Comparison of ENCODE assay signal across 21 mouse cellular contexts in the genomic region with DNA sequence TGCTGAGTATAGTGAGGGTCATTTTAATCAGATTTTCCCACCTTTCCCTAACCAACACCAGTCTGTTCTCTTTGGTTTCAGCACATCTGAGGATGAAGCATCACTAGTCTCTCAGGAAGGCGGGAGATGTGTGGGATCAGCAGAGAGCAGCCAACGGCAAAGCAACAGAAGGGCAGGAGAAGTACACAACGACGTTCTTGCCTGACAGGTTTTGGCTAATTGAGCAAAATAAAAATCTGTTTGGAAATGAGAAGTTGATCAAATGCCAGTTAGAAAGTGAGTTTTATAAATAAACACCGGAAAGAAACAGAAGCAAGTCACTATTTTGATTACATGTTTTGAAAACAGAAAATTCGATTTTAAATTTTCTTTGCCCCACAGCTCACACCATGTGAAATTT.
A peak's percentile ranks its signal among the peaks of the same experiment; 100 is the strongest.
DNase-seq lines count a peak whose midpoint lies in the region; ATAC-seq and TF ChIP-seq lines count a peak whose summit lies in the region.
"Had no signal": no experiment of that assay in that cellular context is flagged by ENCODE, and none has a peak within 500 bp of the region (broad histone marks: within the 10 kb centered on the region; RNA-seq: fewer than 3 reads in every experiment).

No protein-coding gene starts in this region.

- TF ChIP-seq CTCF in forebrain, postnatal 0 days (IDR thresholded peaks at IDR 0.05; ENCODE audit: low read depth): no peak
- TF ChIP-seq CTCF in liver, adult 2 months (IDR thresholded peaks at IDR 0.05; ENCODE audit: low read depth, low read length): no peak
- TF ChIP-seq CTCF in liver, postnatal 0 days (IDR thresholded peaks at IDR 0.05; ENCODE audit: low read depth): no peak
- TF ChIP-seq CTCF in brain, embryonic 14.5 days (IDR thresholded peaks at IDR 0.05; ENCODE audit: borderline replicate concordance, extremely low read depth, insufficient read depth, insufficient read length): no peak

- TF ChIP-seq POLR2A in liver, adult 2 months (IDR thresholded peaks at IDR 0.05; ENCODE audit: extremely low read depth, insufficient read depth, low read length): no peak
- TF ChIP-seq POLR2A in brain, embryonic 14.5 days (IDR thresholded peaks at IDR 0.05; ENCODE audit: borderline replicate concordance, extremely low read depth, insufficient read depth, insufficient read length, poor library complexity, severe bottlenecking): no peak

- H3K4me1 ChIP-seq in forebrain, postnatal 0 days (ENCODE audit: insufficient read depth): no peaks in the 10 kb centered on the region
- peaks cover 6% of the 10 kb centered on the region for H3K4me1 ChIP-seq in forebrain, embryonic 10.5 days
- no peaks in the 10 kb centered on the region for H3K4me1 ChIP-seq in liver, adult 2 months (ENCODE audit: control insufficient read depth, insufficient read depth, low read length)
- no peaks in the 10 kb centered on the region for H3K4me1 ChIP-seq in liver, postnatal 0 days (ENCODE audit: insufficient read depth)
- H3K4me1 ChIP-seq in intestine, embryonic 15.5 days (replicated peaks): 0 out of 2 replicates have a peak, but pooled peaks cover 4% of the 10 kb centered on the region
- H3K4me1 ChIP-seq: embryonic facial prominence, embryonic 13.5 days had no signal

- peak; percentile 30 for DNase-seq in forebrain, postnatal 0 days
- no peak for DNase-seq in forebrain, embryonic 10.5 days (ENCODE audit: extremely low spot score, low spot score)
- DNase-seq in liver, adult 2 months (ENCODE audit: extremely low read depth, low read depth, low spot score): peak; percentile 18
- no peak for DNase-seq in liver, postnatal 0 days
- peak; percentile 56 for DNase-seq in brain, embryonic 14.5 days (ENCODE audit: low read depth)
- DNase-seq: adrenal gland, adult 2 months; adrenal gland, postnatal 10 days; adrenal gland, postnatal 25 days; cerebellum, adult 11 months; cerebellum, adult 18-20 months; cerebellum, adult 8-10 months; cerebellum, adult 9-11 months; cerebellum, postnatal 14 days; cerebellum, postnatal 36 days; embryo, embryonic 11 days had no signal

- H3K9ac ChIP-seq in forebrain, postnatal 0 days: no peak overlapping the region
- H3K9ac ChIP-seq in liver, adult 2 months (ENCODE audit: low read depth, low read length): no peak overlapping the region
- no peak overlapping the region for H3K9ac ChIP-seq in liver, postnatal 0 days (replicated peaks)
- no peak overlapping the region for H3K9ac ChIP-seq in intestine, embryonic 15.5 days
- H3K9ac ChIP-seq: embryonic facial prominence, embryonic 13.5 days; embryonic facial prominence, embryonic 15.5 days; forebrain, embryonic 12.5 days; forebrain, embryonic 15.5 days had no signal

- ATAC-seq in forebrain, postnatal 0 days: no peak
- ATAC-seq in liver, postnatal 0 days: no peak
- ATAC-seq in intestine, embryonic 15.5 days: no peak
- ATAC-seq: forebrain, embryonic 15.5 days had no signal

- no peaks in the 10 kb centered on the region for H3K36me3 ChIP-seq in forebrain, postnatal 0 days (ENCODE audit: insufficient read depth)
- no peaks in the 10 kb centered on the region for H3K36me3 ChIP-seq in forebrain, embryonic 10.5 days (replicated peaks)
- H3K36me3 ChIP-seq in liver, adult 2 months (ENCODE audit: control insufficient read depth, insufficient read depth, low read length): no peaks in the 10 kb centered on the region
- H3K36me3 ChIP-seq in liver, postnatal 0 days (replicated peaks; ENCODE audit: insufficient read depth, low read length): no peaks in the 10 kb centered on the region
- H3K36me3 ChIP-seq in intestine, embryonic 15.5 days: no peaks in the 10 kb centered on the region
- H3K36me3 ChIP-seq: embryonic facial prominence, embryonic 13.5 days; embryonic facial prominence, embryonic 15.5 days; forebrain, embryonic 12.5 days; forebrain, embryonic 15.5 days had no signal

- H3K4me3 ChIP-seq in forebrain, postnatal 0 days (ENCODE audit: low read depth, low read length): no peak overlapping the region
- no peak overlapping the region for H3K4me3 ChIP-seq in forebrain, embryonic 10.5 days
- no peak overlapping the region for H3K4me3 ChIP-seq in liver, adult 2 months (ENCODE audit: insufficient read depth, low read depth, low read length)
- H3K4me3 ChIP-seq in liver, postnatal 0 days (ENCODE audit: low read depth, low read length): no peak overlapping the region
- H3K4me3 ChIP-seq in intestine, embryonic 15.5 days (replicated peaks): no peak overlapping the region
- H3K4me3 ChIP-seq: embryonic facial prominence, embryonic 13.5 days; embryonic facial prominence, embryonic 15.5 days; erythroblast, embryonic 14.5 days; forebrain, embryonic 12.5 days; forebrain, embryonic 15.5 days had no signal

- no peak overlapping the region for H3K27ac ChIP-seq in forebrain, postnatal 0 days (ENCODE audit: low read depth, low read length)
- no peak overlapping the region for H3K27ac ChIP-seq in forebrain, embryonic 10.5 days
- no peak overlapping the region for H3K27ac ChIP-seq in liver, adult 2 months (replicated peaks; ENCODE audit: insufficient read depth, low read depth, low read length)
- no peak overlapping the region for H3K27ac ChIP-seq in liver, postnatal 0 days (ENCODE audit: low read depth)
- H3K27ac ChIP-seq in intestine, embryonic 15.5 days: no peak overlapping the region
- H3K27ac ChIP-seq: embryonic facial prominence, embryonic 13.5 days; embryonic facial prominence, embryonic 15.5 days; forebrain, embryonic 12.5 days; forebrain, embryonic 15.5 days had no signal

- no peak for TF ChIP-seq EP300 in liver, postnatal 0 days (IDR thresholded peaks at IDR 0.05; ENCODE audit: low read depth)

- WGBS in forebrain, postnatal 0 days: 48% methylated on average over 6 of the region's 6 CpGs
- 91% methylated on average over 6 of the region's 6 CpGs for WGBS in forebrain, embryonic 10.5 days
- 84% methylated on average over 6 of the region's 6 CpGs for WGBS in liver, adult 2 months
- WGBS in liver, postnatal 0 days (ENCODE audit: insufficient replicate concordance): 83% methylated on average over 6 of the region's 6 CpGs
- 59% methylated on average over 6 of the region's 6 CpGs for WGBS in intestine, embryonic 15.5 days

- H3K4me2 ChIP-seq in forebrain, postnatal 0 days (ENCODE audit: low read depth): no peak overlapping the region
- H3K4me2 ChIP-seq in liver, postnatal 0 days (ENCODE audit: low read depth, low read length): no peak overlapping the region
- H3K4me2 ChIP-seq in intestine, embryonic 15.5 days (replicated peaks): no peak overlapping the region
- H3K4me2 ChIP-seq: embryonic facial prominence, embryonic 13.5 days; embryonic facial prominence, embryonic 15.5 days; forebrain, embryonic 12.5 days; forebrain, embryonic 15.5 days had no signal

- no peaks in the 10 kb centered on the region for H3K79me2 ChIP-seq in liver, adult 2 months (ENCODE audit: control insufficient read depth, insufficient read depth, low read length)

- no peaks in the 10 kb centered on the region for H3K9me3 ChIP-seq in forebrain, postnatal 0 days (ENCODE audit: low read length)
- H3K9me3 ChIP-seq in forebrain, embryonic 10.5 days: no peaks in the 10 kb centered on the region
- H3K9me3 ChIP-seq in liver, postnatal 0 days (ENCODE audit: low read length): no peaks in the 10 kb centered on the region
- H3K9me3 ChIP-seq in intestine, embryonic 15.5 days: no peaks in the 10 kb centered on the region
- H3K9me3 ChIP-seq: embryonic facial prominence, embryonic 13.5 days; embryonic facial prominence, embryonic 15.5 days; forebrain, embryonic 12.5 days; forebrain, embryonic 15.5 days had no signal

- no peaks in the 10 kb centered on the region for H3K27me3 ChIP-seq in forebrain, postnatal 0 days (ENCODE audit: insufficient read depth, low read length)
- H3K27me3 ChIP-seq in forebrain, embryonic 10.5 days (ENCODE audit: poor library complexity, severe bottlenecking): no peaks in the 10 kb centered on the region
- H3K27me3 ChIP-seq in liver, adult 2 months (ENCODE audit: control insufficient read depth, insufficient read depth, low read length): no peaks in the 10 kb centered on the region
- no peaks in the 10 kb centered on the region for H3K27me3 ChIP-seq in liver, postnatal 0 days (ENCODE audit: insufficient read depth, low read length)
- no peaks in the 10 kb centered on the region for H3K27me3 ChIP-seq in intestine, embryonic 15.5 days (replicated peaks)
- H3K27me3 ChIP-seq: embryonic facial prominence, embryonic 13.5 days; embryonic facial prominence, embryonic 15.5 days; forebrain, embryonic 15.5 days had no signal

Comparison
In these comparisons a context has a peak if more than half of its experiments do, and no peak if none do; other contexts are left out.
1. DNase-seq: peak in forebrain, postnatal 0 days (single experiment), liver, adult 2 months (single experiment) and brain, embryonic 14.5 days (single experiment); none in forebrain, embryonic 10.5 days (single experiment) and liver, postnatal 0 days (single experiment).